Mouse (Mus musculus): Measurements from ENCODE around the gene Tbcc. TPM values are rescaled to one million over a fixed set of nuclear protein-coding genes. Genes with fewer than 3 reads are reported as not detected.

Tbcc gene
- total RNA-seq, 2 experiments from 2014 or later: 19.6 to 23.9 TPM

DNA sequence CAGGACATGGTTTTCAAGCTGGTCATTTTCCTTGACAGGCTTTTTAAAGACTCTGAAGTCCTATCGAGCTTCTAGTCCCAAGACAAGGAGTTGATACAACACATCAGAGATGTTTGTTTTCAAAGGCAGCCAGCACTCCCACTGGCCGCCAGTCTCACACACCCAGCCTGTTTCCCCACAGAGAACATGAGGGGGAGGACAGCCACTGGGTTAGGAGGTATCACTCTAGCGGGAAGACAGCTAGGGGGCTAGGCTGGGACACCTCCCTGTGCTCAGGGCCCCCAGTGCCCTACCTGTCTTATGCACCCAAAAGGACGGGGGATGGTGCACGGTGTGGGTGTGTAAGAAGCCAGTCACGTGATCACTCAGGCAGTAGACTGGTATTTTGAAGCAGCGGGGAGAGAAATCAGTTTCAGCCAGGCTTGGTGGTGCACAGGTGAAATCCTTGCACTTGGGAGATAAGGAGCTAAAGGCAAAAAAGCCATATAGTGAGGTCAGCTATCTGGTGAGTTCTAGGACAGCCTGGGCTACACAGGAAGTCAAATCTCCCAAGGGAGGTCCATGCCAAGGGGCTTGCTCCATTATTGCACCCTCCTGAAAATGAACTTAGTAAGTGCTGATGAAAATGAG lies 25.8 kb upstream of the Tbcc start:
- no peak for DNase-seq (ENCODE audit: low spot score in 2 of 2)

DNA sequence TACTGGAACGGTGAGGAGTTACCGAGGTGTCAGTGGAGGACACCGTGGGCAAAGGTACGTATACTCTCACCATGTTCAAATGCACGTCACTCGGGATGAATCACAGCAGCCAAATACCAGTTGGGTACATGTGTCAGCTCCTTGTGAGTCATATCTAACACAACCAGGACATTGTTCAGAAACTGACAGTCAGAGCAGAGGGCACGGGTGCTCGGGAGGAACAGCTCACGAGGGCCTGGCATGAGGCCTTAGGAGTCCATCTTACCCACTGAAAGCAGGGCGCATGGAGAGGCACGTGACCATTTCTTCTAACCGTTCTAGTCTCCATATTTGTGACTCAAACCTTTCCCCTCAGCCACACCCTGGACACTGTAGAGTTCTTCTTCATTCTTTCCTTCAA lies 23.6 kb upstream of the Tbcc start:
- DNase-seq (ENCODE audit: low spot score in 2 of 2): peak in 1 of 2 experiments; percentile 47

DNA sequence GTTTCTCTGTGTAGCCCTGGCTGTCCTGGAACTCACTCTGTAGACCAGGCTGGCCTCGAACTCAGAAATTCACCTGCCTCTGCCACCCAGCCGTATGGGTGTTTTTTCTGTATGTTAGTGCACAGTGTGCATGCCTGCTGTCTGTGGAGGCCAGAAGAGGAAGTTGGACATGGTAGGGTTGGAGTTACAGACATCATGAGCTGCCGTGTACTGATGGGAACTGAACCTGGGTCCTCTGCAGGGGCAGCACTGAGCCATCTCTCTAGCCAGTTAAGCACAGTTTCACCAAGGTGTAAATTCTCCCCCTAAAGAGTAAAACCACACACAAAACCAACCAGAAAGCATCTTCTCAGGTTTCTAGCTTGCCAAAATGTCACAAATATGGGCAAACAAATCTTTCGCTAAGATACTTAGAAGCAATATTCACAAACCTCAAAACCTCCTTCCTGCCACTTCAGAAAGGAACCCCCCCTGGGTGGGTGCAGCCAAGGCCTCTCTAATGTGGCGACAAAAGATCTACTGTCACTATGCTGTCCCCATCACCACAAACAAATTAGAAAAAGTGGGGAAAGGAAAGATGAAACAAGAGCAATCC lies 20.2 kb upstream of the Tbcc start:
- DNase-seq (ENCODE audit: low spot score in 2 of 2): no peak

DNA sequence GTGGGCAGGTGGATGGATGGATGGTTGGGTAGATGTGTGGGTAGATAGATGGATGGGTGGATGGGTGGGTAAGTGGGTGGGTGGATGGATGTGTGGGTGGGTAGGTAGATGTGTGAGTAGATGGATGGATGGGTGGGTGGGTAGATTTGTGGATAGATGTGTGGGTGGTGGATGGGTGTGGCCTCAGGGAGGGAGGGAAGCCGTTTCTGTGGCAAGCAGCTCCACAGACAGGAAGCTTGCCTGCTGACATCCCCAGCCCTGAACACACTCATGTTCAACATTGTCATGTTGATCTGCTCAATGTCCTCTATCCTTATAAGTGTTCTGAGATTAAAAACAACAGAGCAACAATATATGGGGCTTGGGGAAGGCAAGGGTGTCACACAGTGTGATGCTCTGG lies 19.6 kb upstream of the Tbcc start:
- DNase-seq (ENCODE audit: low spot score in 2 of 2): no peak

DNA sequence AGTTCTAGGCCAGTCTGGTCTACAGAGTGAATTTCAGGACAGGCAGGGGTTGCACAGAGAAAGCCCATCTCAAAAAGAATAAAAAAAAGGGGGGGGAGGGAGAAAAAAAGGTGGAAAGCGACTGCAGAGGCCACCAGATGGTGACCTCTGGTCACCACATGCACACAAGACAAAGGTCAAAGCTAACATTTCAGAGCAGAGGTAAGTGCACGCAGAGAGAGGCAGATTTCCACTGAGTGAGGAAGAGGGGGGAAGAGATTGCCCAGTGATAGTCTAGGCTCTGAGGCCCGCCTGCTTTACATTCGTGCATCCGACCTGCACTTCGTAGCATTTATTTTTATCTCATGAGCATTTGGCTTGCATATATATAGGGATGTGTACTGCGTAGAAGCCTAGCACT lies 17.7 kb upstream of the Tbcc start:
- DNase-seq (ENCODE audit: low spot score in 2 of 2): no peak

- peak; percentile 39 to 53 for DNase-seq (ENCODE audit: low spot score in 2 of 2)
Observed at GRCm38 (mm10) chr17:46874133-46874532, 16.4 kb upstream of the Tbcc start.

- DNase-seq (ENCODE audit: low spot score in 2 of 2): no peak
Observed at GRCm38 (mm10) chr17:46875626-46876025, 14.9 kb upstream of the Tbcc start.

DNA sequence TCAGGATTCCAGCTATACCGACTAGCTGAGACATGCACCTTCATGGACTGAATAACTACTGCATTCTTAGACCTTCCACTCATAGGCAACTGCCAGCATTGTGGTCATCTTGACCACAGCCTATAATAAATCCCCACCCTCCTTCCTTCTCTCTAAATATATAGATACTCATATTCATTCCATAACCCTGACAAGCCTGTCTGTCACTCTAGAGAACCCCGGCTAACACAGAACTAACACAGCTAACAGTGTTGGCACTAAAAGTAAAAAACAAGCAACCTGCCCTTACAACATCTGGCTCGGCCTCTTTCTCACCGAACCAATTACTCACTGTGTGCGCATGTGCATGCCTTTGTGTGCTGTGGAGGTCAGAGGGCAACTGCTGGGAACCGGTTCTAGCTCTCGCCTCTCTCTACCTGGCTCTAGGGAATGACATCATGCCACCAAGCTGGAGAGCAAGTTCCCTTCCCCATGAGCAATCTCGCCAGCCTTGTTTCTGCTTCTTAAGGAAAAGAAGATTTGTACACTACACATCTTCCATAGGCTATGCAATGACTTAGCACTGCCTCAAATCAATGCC lies 14.0 kb upstream of the Tbcc start:
- DNase-seq (ENCODE audit: low spot score in 2 of 2): no peak

DNA sequence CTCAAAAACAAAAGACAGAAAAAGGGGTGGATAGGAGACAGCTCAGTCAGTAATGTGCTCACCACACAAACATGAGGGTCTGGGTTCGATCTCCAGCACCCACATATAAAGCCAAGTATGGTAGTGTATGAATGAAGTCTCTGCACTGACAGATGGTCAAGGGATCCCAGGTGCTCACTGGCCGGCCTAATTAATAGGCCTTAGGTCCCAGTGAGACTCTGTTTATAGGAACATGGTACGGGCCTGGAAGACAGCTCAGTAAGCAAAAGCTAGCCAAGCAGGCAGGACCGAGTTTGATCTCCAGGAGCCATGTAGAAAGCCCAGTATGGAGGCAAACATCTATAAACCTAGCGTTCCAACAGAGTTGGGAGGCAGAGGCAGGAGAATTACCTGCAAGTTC lies 13.4 kb upstream of the Tbcc start:
- no peak for DNase-seq (ENCODE audit: low spot score in 2 of 2)

GRCm38 (mm10) chr17:46879841-46880311 lies 10.6 kb upstream of the Tbcc start:
- no peak for DNase-seq (ENCODE audit: low spot score in 2 of 2)

- DNase-seq (ENCODE audit: low spot score in 2 of 2): no peak
Observed at GRCm38 (mm10) chr17:46880322-46880721, 10.2 kb upstream of the Tbcc start.

GRCm38 (mm10) chr17:46881728-46882127 lies 8.8 kb upstream of the Tbcc start:
- no peak for DNase-seq (ENCODE audit: low spot score in 2 of 2)

- no peak for DNase-seq (ENCODE audit: low spot score in 2 of 2)
Observed at GRCm38 (mm10) chr17:46883107-46883506, 7.4 kb upstream of the Tbcc start.

DNA sequence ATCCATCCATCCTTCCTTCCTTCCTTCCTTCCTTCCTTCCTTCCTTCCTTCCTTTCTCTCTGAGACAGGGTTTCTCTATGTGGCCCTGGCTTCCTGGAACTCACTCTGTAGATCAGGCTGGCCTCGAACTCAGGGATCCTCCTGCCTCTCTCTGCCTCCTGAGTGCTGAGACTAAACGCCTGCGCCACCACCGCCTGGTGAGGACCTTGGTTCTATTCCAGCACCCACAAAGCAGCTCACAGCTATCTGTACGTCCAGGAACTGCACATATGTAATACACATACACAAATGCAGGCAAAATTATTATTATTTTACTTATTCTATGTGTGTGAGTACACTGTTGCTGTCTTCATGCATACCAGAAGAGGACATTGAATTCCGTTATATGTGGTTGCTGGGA lies 5.7 kb upstream of the Tbcc start:
- no peak for DNase-seq (ENCODE audit: low spot score in 2 of 2)

DNA sequence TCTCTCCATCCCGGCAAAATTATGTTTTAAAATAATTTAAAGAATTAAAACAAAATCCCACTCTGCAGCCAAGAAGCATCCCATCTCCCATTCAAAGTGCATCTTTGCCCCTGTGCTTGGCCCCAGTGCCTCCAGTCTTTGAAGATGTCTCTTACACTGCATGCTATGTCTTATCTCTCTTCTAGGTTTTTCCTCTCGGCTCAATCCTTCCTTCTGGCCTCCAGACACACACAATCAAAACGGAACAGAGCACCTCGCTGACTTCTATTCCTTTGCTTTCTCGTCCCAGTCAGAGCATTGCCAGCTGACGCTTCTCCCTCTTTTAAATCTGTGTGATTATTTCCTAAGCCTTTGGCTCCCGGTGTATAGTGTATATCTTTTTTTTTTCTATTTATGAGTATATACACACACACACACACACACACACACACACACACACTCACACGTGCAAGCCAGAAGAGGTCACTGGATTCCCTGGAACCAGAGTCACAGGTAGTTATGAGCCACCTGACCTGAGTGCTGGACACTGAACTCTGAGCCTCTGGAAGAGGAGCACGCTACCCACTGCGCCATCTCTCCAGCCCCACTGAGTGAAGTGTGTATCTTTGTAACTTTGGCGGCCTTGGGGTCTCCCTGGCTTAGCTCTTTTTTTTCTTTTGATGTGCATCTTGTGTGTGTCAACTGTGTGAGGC lies 5.1 kb upstream of the Tbcc start:
- DNase-seq (ENCODE audit: low spot score in 2 of 2): no peak

DNA sequence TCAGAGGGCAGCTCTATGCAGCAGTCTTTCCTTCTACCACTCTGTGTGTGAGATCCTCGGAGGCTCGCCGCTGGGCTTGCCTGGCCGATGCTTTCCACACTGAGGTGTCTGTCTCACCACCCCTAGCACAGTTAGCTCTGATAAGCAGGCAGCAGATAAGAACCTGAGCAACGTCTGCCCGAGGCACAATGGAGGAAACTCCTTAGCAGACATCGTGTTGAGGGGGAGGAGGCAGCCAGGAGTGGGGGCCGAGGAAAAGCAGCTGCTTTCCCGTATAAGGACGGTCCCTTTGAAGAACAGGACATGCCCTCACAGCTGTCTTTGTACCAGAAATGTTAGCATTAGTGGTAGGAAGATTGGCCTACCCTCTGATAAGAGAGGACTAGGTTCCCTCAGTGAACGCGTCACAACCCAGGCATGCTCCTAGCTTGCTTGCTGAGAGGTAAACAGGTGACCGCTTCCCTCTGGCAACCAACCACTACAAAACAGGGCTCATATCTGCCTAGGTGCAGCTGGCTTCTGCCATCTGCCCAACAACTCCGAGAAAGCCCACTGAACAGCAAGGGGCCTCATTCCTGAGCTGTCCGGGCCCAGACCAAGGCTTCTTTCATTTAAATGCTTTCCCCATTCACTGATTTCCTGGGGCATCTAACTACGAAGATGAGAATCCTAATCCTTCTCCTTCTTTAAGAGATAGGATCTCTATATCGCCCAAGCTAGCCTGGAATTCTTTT lies 4.4 kb upstream of the Tbcc start:
- DNase-seq (ENCODE audit: low spot score in 2 of 2): no peak

- DNase-seq (ENCODE audit: low spot score in 2 of 2): peak in 1 of 2 experiments; percentile 30
Observed at GRCm38 (mm10) chr17:46888511-46889212, 1.8 kb upstream of the Tbcc start.

GRCm38 (mm10) chr17:46889450-46890084 lies 917 bp upstream of the Tbcc start:
- peak; percentile 76 to 79 for DNase-seq (ENCODE audit: low spot score in 2 of 2)

GRCm38 (mm10) chr17:46890843-46891594 lies 535 bp downstream of the Tbcc start:
- DNase-seq (ENCODE audit: low spot score in 2 of 2): peak in 1 of 2 experiments; percentile 36
